In genomic region chr16:17802839-17803674, GRCm38 (mm10) we compare ENCODE assay signal across 8 mouse cellular contexts. TPM values are rescaled to one million over a fixed set of nuclear protein-coding genes. Genes with fewer than 3 reads are reported as not detected.
DNase-seq lines count a peak whose midpoint lies in the region; ATAC-seq and TF ChIP-seq lines count a peak whose summit lies in the region.

No protein-coding gene starts in this region.

- TF ChIP-seq POLR2A in bone marrow, adult 2 months (IDR thresholded peaks at IDR 0.05; ENCODE audit: borderline replicate concordance, control insufficient read depth, low read depth, low read length) = peak; percentile 18; the same call in 1 of the 2 replicates

- H3K27me3 ChIP-seq in forebrain, embryonic 16.5 days (replicated peaks; ENCODE audit: control insufficient read depth, insufficient read depth, low read length) = peaks cover 75% of the 10 kb centered on the region
- H3K27me3 ChIP-seq in kidney, embryonic 15.5 days = peaks cover 88% of the 10 kb centered on the region
- H3K27me3 ChIP-seq in lung, embryonic 14.5 days (ENCODE audit: insufficient read depth, low read length) = peaks cover 61% of the 10 kb centered on the region

- DNase-seq in kidney, adult 18-20 months = peak; percentile 57
- no peak for DNase-seq in kidney, adult 11 months
- DNase-seq in lung, embryonic 14.5 days = peak; percentile 58
- peak; percentile 42 for DNase-seq in retina, embryonic 14.5 days (ENCODE audit: low spot score)
- DNase-seq in MN1 (ENCODE audit: low spot score) = no peak

- H3K4me1 ChIP-seq in bone marrow, adult 2 months (ENCODE audit: control insufficient read depth, insufficient read depth, low read length) = no peaks in the 10 kb centered on the region; the same call in 1 of the 2 replicates
- H3K4me1 ChIP-seq in forebrain, embryonic 16.5 days (replicated peaks; ENCODE audit: control insufficient read depth, insufficient read depth, low read length) = peaks cover 53% of the 10 kb centered on the region
- peaks cover 94% of the 10 kb centered on the region for H3K4me1 ChIP-seq in kidney, embryonic 15.5 days
- H3K4me1 ChIP-seq in lung, embryonic 14.5 days (ENCODE audit: insufficient read depth) = peaks cover 56% of the 10 kb centered on the region

- H3K4me2 ChIP-seq in forebrain, embryonic 16.5 days (ENCODE audit: low read length) = peak overlapping the region; percentile 63
- peak overlapping the region; percentile 64 for H3K4me2 ChIP-seq in kidney, embryonic 15.5 days
- H3K4me2 ChIP-seq in lung, embryonic 14.5 days = peak overlapping the region; percentile 59

- H3K9ac ChIP-seq in forebrain, embryonic 16.5 days (replicated peaks; ENCODE audit: low read depth, low read length) = peak overlapping the region; percentile 45
- H3K9ac ChIP-seq in kidney, embryonic 15.5 days = peak overlapping the region; percentile 25
- peak overlapping the region; percentile 29 for H3K9ac ChIP-seq in lung, embryonic 14.5 days

- no peaks in the 10 kb centered on the region for H3K9me3 ChIP-seq in forebrain, embryonic 16.5 days (ENCODE audit: control insufficient read depth, low read length)
- H3K9me3 ChIP-seq in kidney, embryonic 15.5 days (replicated peaks) = no peaks in the 10 kb centered on the region
- H3K9me3 ChIP-seq in lung, embryonic 14.5 days (ENCODE audit: low read depth, low read length) = no peaks in the 10 kb centered on the region

- no peaks in the 10 kb centered on the region for H3K36me3 ChIP-seq in forebrain, embryonic 16.5 days (ENCODE audit: control insufficient read depth, insufficient read depth)
- peaks cover 5% of the 10 kb centered on the region; the same call in 1 of the 2 replicates for H3K36me3 ChIP-seq in kidney, embryonic 15.5 days
- peaks cover 48% of the 10 kb centered on the region for H3K36me3 ChIP-seq in lung, embryonic 14.5 days (ENCODE audit: insufficient read depth)

- TF ChIP-seq CTCF in bone marrow, adult 2 months (IDR thresholded peaks at IDR 0.05; ENCODE audit: control insufficient read depth, insufficient read depth, low read length) = no peak
- TF ChIP-seq CTCF in lung, embryonic 14.5 days (IDR thresholded peaks at IDR 0.05; ENCODE audit: low read depth) = 0 out of 2 replicates have a peak, but pooled peaks have one; percentile 18

- H3K4me3 ChIP-seq in bone marrow, adult 2 months (replicated peaks; ENCODE audit: control insufficient read depth, low read depth, low read length) = no peak overlapping the region
- H3K4me3 ChIP-seq in forebrain, embryonic 16.5 days (replicated peaks; ENCODE audit: low read length) = peak overlapping the region; percentile 43
- H3K4me3 ChIP-seq in kidney, embryonic 15.5 days (replicated peaks) = peak overlapping the region; percentile 36
- H3K4me3 ChIP-seq in lung, embryonic 14.5 days (ENCODE audit: low read depth, low read length) = peak overlapping the region; percentile 31

- no peak for ATAC-seq in forebrain, embryonic 16.5 days
- no peak for ATAC-seq in kidney, embryonic 15.5 days (replicated peaks; ENCODE audit: low FRiP score)
- ATAC-seq in lung, embryonic 14.5 days (ENCODE audit: insufficient read depth) = no peak

- no peak overlapping the region for H3K27ac ChIP-seq in bone marrow, adult 2 months (ENCODE audit: control insufficient read depth, insufficient read depth, low read depth, low read length, poor library complexity)
- H3K27ac ChIP-seq in forebrain, embryonic 16.5 days (ENCODE audit: low read length) = no peak overlapping the region
- H3K27ac ChIP-seq in kidney, embryonic 15.5 days = no peak overlapping the region
- H3K27ac ChIP-seq in lung, embryonic 14.5 days (ENCODE audit: low read depth) = no peak overlapping the region

- 3% methylated on average over 83 of the region's 83 CpGs for WGBS in bone marrow, adult 2 months
- 2% methylated on average over 83 of the region's 83 CpGs for WGBS in forebrain, embryonic 16.5 days
- WGBS in kidney, embryonic 15.5 days = 11% methylated on average over 83 of the region's 83 CpGs
- WGBS in lung, embryonic 14.5 days = 16% methylated on average over 83 of the region's 83 CpGs

RNA-seq across cellular contexts. Expression of gene Scarf2, which starts 6.0 kb away (rescaled TPM):
- polyA plus RNA-seq in bone marrow, adult 2 months (2011; ENCODE audit: insufficient read depth, insufficient read length, low replicate concordance, missing spikeins) = 2.5 and 5.7 TPM in 2 replicates
- 0.99 and 1.4 TPM in 2 replicates for polyA plus RNA-seq in forebrain, embryonic 16.5 days (2015; fragmentation: Nextera tagmentation; extraction: Ambion mirVana)
- 10.8 and 12.3 TPM in 2 replicates for polyA plus RNA-seq in kidney, embryonic 15.5 days (2015; fragmentation: Nextera tagmentation; extraction: Ambion mirVana)
- 32.7 and 36.3 TPM in 2 replicates for polyA plus RNA-seq in lung, embryonic 14.5 days (2014; fragmentation: Nextera tagmentation; extraction: Ambion mirVana)

RNA-seq across cellular contexts. Expression of gene B830017H08Rik, which starts 29.9 kb away (rescaled TPM):
- polyA plus RNA-seq in bone marrow, adult 2 months (2011; ENCODE audit: insufficient read depth, insufficient read length, low replicate concordance, missing spikeins) = not detected in 2 replicates
- polyA plus RNA-seq in forebrain, embryonic 16.5 days (2015; fragmentation: Nextera tagmentation; extraction: Ambion mirVana) = 0.86 and 1.5 TPM in 2 replicates
- polyA plus RNA-seq in kidney, embryonic 15.5 days (2015; fragmentation: Nextera tagmentation; extraction: Ambion mirVana) = 0.26 and 0.27 TPM in 2 replicates
- 0.18 TPM in 1 of 2 replicates, not detected in the other for polyA plus RNA-seq in lung, embryonic 14.5 days (2014; fragmentation: Nextera tagmentation; extraction: Ambion mirVana)

RNA-seq across cellular contexts. Expression of gene Car15, which starts 35.1 kb away (rescaled TPM):
- 7.3 and 23.5 TPM in 2 replicates for polyA plus RNA-seq in bone marrow, adult 2 months (2011; ENCODE audit: insufficient read depth, insufficient read length, low replicate concordance, missing spikeins)
- polyA plus RNA-seq in forebrain, embryonic 16.5 days (2015; fragmentation: Nextera tagmentation; extraction: Ambion mirVana) = 4.7 and 5.5 TPM in 2 replicates
- 20.2 and 21.6 TPM in 2 replicates for polyA plus RNA-seq in kidney, embryonic 15.5 days (2015; fragmentation: Nextera tagmentation; extraction: Ambion mirVana)
- 2.6 and 2.7 TPM in 2 replicates for polyA plus RNA-seq in lung, embryonic 14.5 days (2014; fragmentation: Nextera tagmentation; extraction: Ambion mirVana)

RNA-seq across cellular contexts. Expression of gene Klhl22, which starts 43.6 kb away (rescaled TPM):
- polyA plus RNA-seq in bone marrow, adult 2 months (2011; ENCODE audit: insufficient read depth, insufficient read length, low replicate concordance, missing spikeins) = 5.7 and 7.8 TPM in 2 replicates
- 76.1 and 89.5 TPM in 2 replicates for polyA plus RNA-seq in forebrain, embryonic 16.5 days (2015; fragmentation: Nextera tagmentation; extraction: Ambion mirVana)
- polyA plus RNA-seq in kidney, embryonic 15.5 days (2015; fragmentation: Nextera tagmentation; extraction: Ambion mirVana) = 65.1 and 71.4 TPM in 2 replicates
- 67.0 and 70.7 TPM in 2 replicates for polyA plus RNA-seq in lung, embryonic 14.5 days (2014; fragmentation: Nextera tagmentation; extraction: Ambion mirVana)

Comparison
In these comparisons a context has a peak if more than half of its experiments do, and no peak if none do; other contexts are left out.
1. DNase-seq: peak in kidney, adult 18-20 months (single experiment), lung, embryonic 14.5 days (single experiment) and retina, embryonic 14.5 days (single experiment); none in kidney, adult 11 months (single experiment) and MN1 (single experiment).
2. Peak in every context shown above with its lines, with median percentiles within 50 percentile points of each other: H3K4me2 ChIP-seq and H3K9ac ChIP-seq.